Mouse (Mus musculus) stomach, postnatal 0 days (tissue): ENCODE data around the gene Meis1. TPM values are rescaled to one million over a fixed set of nuclear protein-coding genes. Genes with fewer than 3 reads are reported as not detected.

Experiments
- ATAC-seq: fragments of 200-750 bp; cut with Nextera tagmentation; 2 replicates; pipeline ENCODE4 v1.8.0; 2017; ENCODE audit not compliant: low FRiP score, low TSS enrichment
- DNase-seq: peaks from one replicate; pipeline ENCODE4 v3.0.0-alpha.2; 2016; ENCODE audit warnings: low spot score
- H3K27ac ChIP-seq: fragments of 300-500 bp; sonication (generic); replicated peaks from 2 replicates; pipeline ENCODE4 v1.5.1; 2014; ENCODE audit warnings: mild to moderate bottlenecking, control low read depth
- H3K27me3 ChIP-seq: fragments of 300-500 bp; sonication (generic); 2 replicates; pipeline ENCODE4 v1.6.1; 2014; ENCODE audit warnings: low read length; ENCODE audit not compliant: control insufficient read depth, insufficient read depth
- H3K36me3 ChIP-seq: fragments of 300-500 bp; sonication (generic); 2 replicates; pipeline ENCODE4 v1.6.1; 2014; ENCODE audit warnings: low read length, mixed read lengths; ENCODE audit not compliant: control insufficient read depth, insufficient read depth
- H3K4me1 ChIP-seq: fragments of 300-500 bp; sonication (generic); replicated peaks from 2 replicates; pipeline ENCODE4 v1.6.1; 2014; ENCODE audit warnings: antibody characterized with exemption; ENCODE audit not compliant: control insufficient read depth, insufficient read depth
- H3K4me2 ChIP-seq: fragments of 300-500 bp; sonication (generic); replicated peaks from 2 replicates; pipeline ENCODE4 v1.6.1; 2014; ENCODE audit warnings: low read depth, mild to moderate bottlenecking, control low read depth, moderate library complexity
- H3K4me3 ChIP-seq: fragments of 300-500 bp; sonication (generic); 2 replicates; pipeline ENCODE4 v1.5.1; 2014; ENCODE audit warnings: low read depth, low read length, control low read depth
- H3K9ac ChIP-seq: fragments of 300-500 bp; sonication (generic); 2 replicates; pipeline ENCODE4 v1.6.1; 2014; ENCODE audit warnings: mild to moderate bottlenecking, low read length, control low read depth, mixed read lengths
- H3K9me3 ChIP-seq: fragments of 300-500 bp; sonication (generic); 2 replicates; pipeline ENCODE4 v1.6.1; 2016; ENCODE audit warnings: low read length; ENCODE audit not compliant: control insufficient read depth
- CTCF ChIP-seq: IDR thresholded peaks from 2 replicates; pipeline ENCODE4 v1.5.1; 2016; ENCODE audit warnings: antibody characterized with exemption, low read depth, mild to moderate bottlenecking, moderate library complexity
- EP300 ChIP-seq: optimal IDR thresholded peaks from 2 replicates; pipeline ENCODE3; 2016; ENCODE audit warnings: antibody characterized with exemption
- WGBS: fragments of 180-500 bp; shearing (Covaris S2); extraction: QIAGEN DNeasy Blood & Tissue Kit; methylation state at CpG from one replicate; pipeline ENCODE4 v1.1.7; 2014; 5-methylcytosine and 5-hydroxymethylcytosine counted together
- polyA plus RNA-seq: library from polyadenylated mRNA; unstranded; fragments of >200 nt; fragmentation: Nextera tagmentation; extraction: Ambion mirVana; gene quantifications from 2 replicates; pipeline ENCODE4 v1.2.1, GENCODE M21; 2015

The Meis1 gene
- polyA plus RNA-seq, 1 experiment from 2014 or later: 48.5 TPM

GRCm38 (mm10) chr11:18920651-18921050, 98.1 kb downstream of the Meis1 start:
- no peaks in the 10 kb centered on the region for H3K9me3 ChIP-seq
- H3K9ac ChIP-seq: no peak overlapping the region
- no peak for DNase-seq
- TF ChIP-seq EP300: no peak
- TF ChIP-seq CTCF: no peak
- no peak overlapping the region for H3K4me2 ChIP-seq
- no peak for ATAC-seq
- no peak overlapping the region for H3K27ac ChIP-seq
- H3K36me3 ChIP-seq: no peaks in the 10 kb centered on the region; the same call in 1 of the 2 replicates
- no peaks in the 10 kb centered on the region for H3K4me1 ChIP-seq
- no peaks in the 10 kb centered on the region for H3K27me3 ChIP-seq
- H3K4me3 ChIP-seq: no peak overlapping the region
- whole genome bisulfite sequencing: 84% methylated on average over 3 of the region's 3 CpGs

- no peak overlapping the region for H3K4me3 ChIP-seq
- no peaks in the 10 kb centered on the region for H3K27me3 ChIP-seq
- no peak for TF ChIP-seq CTCF
- TF ChIP-seq EP300: no peak
- H3K9ac ChIP-seq: no peak overlapping the region
- no peak overlapping the region for H3K27ac ChIP-seq
- DNase-seq (no peak), ATAC-seq (no peak)
- H3K36me3 ChIP-seq: no peaks in the 10 kb centered on the region
- H3K4me2 ChIP-seq: no peak overlapping the region
- no peaks in the 10 kb centered on the region for H3K9me3 ChIP-seq
- WGBS: 63% methylated on average over 3 of the region's 3 CpGs
- H3K4me1 ChIP-seq: no peaks in the 10 kb centered on the region
Observed at GRCm38 (mm10) chr11:18919162-18919762, 99.5 kb downstream of the Meis1 start.

GRCm38 (mm10) chr11:18917887-18918286, 100.9 kb downstream of the Meis1 start:
- Histone ChIP-seq H3K9me3 (no peaks in the 10 kb centered on the region), H3K27ac (no peak overlapping the region), H3K4me3 (no peak overlapping the region), H3K9ac (no peak overlapping the region), H3K36me3 (no peaks in the 10 kb centered on the region), H3K4me1 (no peaks in the 10 kb centered on the region), H3K4me2 (no peak overlapping the region), H3K27me3 (no peaks in the 10 kb centered on the region)
- DNase-seq: no peak
- WGBS: 70% methylated on average over 5 of the region's 5 CpGs
- TF ChIP-seq EP300 (no peak), CTCF (no peak)
- no peak for ATAC-seq

DNA sequence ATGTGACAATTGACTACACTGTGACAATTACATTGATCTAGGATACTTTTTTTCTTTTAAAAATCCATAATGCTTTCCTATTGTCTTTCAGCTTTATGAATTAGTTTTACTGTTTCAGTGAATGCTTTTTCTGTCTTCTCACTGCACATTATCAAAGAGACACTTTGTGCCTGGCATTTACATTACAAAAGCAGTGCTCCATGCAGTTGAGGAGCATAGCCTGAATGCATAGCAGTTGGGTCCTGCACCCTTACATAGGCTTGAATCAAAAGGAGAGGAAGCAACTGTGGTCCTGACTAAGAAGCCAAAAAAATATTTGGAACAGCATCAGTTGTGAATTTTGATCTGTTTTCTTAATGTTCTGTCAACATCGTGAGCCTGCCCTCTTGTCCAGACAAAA, 105.5 kb downstream of the Meis1 start:
- no peaks in the 10 kb centered on the region for H3K9me3 ChIP-seq
- H3K4me2 ChIP-seq: no peak overlapping the region
- no peak for ATAC-seq
- no peak for TF ChIP-seq EP300
- TF ChIP-seq CTCF: no peak
- WGBS: 51% methylated on average over 1 of the region's 1 CpGs
- DNase-seq: no peak
- H3K27me3 ChIP-seq: no peaks in the 10 kb centered on the region
- H3K27ac ChIP-seq: no peak overlapping the region
- no peak overlapping the region for H3K4me3 ChIP-seq
- H3K36me3 ChIP-seq: no peaks in the 10 kb centered on the region
- H3K9ac ChIP-seq: no peak overlapping the region
- H3K4me1 ChIP-seq: no peaks in the 10 kb centered on the region

- Histone ChIP-seq H3K9ac (no peak overlapping the region), H3K27ac (no peak overlapping the region), H3K36me3 (no peaks in the 10 kb centered on the region), H3K27me3 (no peaks in the 10 kb centered on the region), H3K4me2 (no peak overlapping the region), H3K4me3 (no peak overlapping the region), H3K4me1 (no peaks in the 10 kb centered on the region), H3K9me3 (no peaks in the 10 kb centered on the region)
- no peak for TF ChIP-seq EP300
- TF ChIP-seq CTCF: no peak
- WGBS: 65% methylated on average over 6 of the region's 6 CpGs
- ATAC-seq (no peak), DNase-seq (no peak)
Observed at GRCm38 (mm10) chr11:18912311-18913019, 106.3 kb downstream of the Meis1 start.

DNA sequence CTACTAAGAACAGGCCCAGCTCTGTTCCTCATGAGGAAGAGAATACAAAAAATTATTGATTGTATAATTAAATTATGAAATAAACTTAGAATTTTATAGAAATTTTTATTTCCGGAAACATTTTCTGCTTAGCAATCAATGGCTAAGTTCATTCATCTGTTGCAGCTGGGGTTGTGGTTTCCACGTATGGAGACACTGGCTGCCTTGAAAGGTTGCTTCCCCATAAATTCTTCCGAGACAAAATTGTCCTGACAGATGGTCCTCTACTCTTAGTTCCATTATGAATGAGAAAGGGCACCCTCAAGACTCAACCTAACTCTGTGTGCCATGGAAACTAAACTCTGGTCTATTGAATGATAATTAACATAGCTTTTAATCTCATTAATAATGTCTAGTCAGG, 111.9 kb downstream of the Meis1 start:
- DNase-seq: no peak
- no peaks in the 10 kb centered on the region for H3K9me3 ChIP-seq
- WGBS: 81% methylated on average over 3 of the region's 3 CpGs
- no peak overlapping the region for H3K4me2 ChIP-seq
- TF ChIP-seq CTCF: no peak
- no peak for TF ChIP-seq EP300
- H3K27me3 ChIP-seq: no peaks in the 10 kb centered on the region
- H3K4me1 ChIP-seq: no peaks in the 10 kb centered on the region
- H3K4me3 ChIP-seq: no peak overlapping the region
- H3K36me3 ChIP-seq: no peaks in the 10 kb centered on the region
- H3K9ac ChIP-seq: no peak overlapping the region
- no peak for ATAC-seq
- no peak overlapping the region for H3K27ac ChIP-seq
